Mouse (Mus musculus) adrenal gland, adult 8-10 months (tissue): ENCODE measurements around the gene Fam166b. TPM values are rescaled to one million over a fixed set of nuclear protein-coding genes. Genes with fewer than 3 reads are reported as not detected.

Experiments used
- DNase-seq: peaks from one replicate; pipeline ENCODE4 v3.0.0; 2022
- total RNA-seq, 4 experiments: library from RNA; stranded (reverse); gene quantifications; 2 replicates each; pipeline ENCODE4 v1.2.4; 2022

Gene Fam166b
- total RNA-seq, result not detected

DNA sequence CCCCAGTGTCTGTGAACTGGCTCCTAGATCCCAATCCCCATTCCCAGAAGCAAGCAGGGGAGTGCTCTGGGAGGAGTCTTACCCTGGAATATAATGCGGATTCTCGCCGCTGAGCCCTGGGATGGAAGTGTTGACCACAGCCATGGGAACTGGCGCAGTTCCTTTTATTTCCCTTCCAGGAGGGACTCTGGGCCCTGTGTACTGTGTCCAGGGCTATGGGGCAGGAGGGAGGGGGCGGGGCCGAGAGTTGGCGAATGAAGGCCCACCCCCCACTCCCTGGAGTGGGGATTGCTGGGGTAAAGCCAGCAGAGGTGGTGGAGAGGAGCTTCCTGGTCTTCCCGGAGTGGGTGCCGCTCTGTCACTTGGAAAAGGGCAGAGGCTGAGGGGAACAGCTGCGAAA, at the start of gene Fam166b:
TSS of gene Fam166b (minus strand) at position 189 of the 400 bp plus-strand sequence.
- DNase-seq, result no peak

DNA sequence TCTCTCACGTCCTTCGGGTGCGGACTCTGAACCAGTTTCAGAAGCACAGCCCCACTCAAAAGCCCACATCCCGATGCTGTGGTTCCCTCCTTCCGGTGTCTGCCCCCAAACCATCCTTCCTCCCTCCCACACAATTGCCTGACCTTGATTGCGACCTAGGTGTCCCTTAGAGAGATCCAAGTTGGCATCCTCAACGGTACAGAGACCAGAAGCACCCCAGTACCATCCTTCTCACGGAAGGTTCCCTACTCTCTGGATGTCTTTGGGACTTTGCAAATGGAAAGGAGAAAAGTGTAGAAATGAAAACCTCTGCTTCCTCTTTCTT, 49.6 kb upstream of the Fam166b start:
- no peak for DNase-seq

DNA sequence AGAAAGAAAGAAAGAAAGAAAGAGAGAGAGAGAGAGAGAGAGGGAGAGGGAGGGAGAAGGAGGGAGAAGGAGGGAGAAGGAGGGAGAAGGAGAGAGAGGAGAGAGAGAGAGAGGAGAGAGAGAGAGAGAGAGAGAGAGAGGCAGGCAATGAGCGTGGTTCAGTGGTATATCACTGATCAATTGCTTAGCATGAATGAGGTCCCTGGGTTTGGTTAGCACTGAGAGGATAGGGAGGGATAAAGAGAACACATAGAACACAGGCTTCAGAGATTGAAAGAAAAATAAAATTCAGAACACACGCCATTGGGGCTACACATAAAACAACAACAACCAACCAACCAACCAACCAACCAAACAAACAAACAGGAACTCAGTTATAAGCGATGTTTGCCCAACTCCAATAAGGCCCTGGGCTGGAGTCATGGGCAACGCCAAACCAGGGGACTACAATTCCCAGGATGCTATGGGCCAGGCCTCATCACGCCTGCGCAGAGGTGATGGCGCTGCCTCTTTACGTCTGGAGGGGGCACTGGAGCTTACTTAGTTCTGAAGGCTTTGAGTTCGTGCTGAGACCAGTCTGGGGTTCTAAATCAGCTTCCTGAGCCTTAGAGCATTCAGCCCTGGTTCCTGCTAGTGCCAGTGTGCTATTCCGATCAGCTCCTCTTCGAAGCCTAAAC, 49.1 kb upstream of the Fam166b start:
- peak; percentile 83 for DNase-seq

DNA sequence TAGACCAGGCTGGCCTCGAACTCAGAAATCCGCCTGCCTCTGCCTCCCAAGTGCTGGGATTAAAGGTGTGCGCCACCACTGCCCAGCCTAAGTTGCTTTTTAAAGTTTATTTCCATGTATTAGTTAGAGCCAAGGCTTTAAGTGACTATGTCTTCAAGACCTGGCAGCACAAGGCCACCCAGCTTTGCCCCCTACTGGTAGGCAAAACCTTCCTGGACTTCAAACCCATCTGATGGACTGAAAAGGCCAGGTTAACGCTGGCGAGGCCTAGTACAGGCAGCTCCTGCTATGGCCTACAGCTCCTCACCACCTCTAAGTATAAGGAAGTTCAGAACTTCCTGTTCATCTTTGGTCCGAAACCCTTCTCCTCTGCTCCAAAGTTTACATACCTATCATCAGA, 47.7 kb upstream of the Fam166b start:
- no peak for DNase-seq

DNA sequence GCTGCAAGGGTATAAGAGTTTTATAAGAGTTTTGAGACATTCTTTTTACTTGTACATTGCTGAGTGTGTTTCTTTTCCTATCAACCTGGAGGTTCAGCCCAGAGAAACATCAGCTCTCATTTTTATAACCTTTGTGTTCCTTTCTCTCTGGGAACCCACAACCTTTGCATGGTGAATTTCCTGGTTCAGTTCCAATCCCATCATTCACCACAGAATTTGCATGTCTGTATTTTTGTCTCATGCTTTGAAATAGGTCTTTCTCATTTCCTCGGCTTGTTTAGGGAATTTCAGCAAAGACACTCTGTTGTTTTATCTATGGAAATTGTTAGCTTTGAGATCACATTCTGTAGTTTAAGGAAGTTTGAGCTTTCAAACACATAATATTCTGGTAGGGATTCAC, 44.7 kb upstream of the Fam166b start:
- DNase-seq, result no peak

DNA sequence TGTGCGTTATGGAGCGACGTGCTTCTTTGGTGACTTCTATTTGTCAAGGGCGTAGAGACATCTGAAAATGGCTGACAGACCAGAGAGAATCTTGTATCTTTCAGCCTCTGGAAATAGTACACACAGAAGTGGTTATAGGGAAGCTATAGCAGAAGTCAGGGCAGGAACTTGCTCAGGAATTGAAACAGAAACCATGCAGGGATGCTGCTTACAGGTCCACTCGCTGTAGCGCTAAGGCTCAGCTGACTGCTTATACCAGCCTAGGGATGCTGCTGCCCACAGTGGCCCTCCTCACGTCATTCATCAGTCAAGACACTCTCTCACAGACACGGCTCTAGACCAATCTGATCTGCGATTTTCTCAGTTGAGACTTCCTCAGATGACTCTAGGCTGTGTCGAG, 41.4 kb upstream of the Fam166b start:
- DNase-seq, result no peak

DNA sequence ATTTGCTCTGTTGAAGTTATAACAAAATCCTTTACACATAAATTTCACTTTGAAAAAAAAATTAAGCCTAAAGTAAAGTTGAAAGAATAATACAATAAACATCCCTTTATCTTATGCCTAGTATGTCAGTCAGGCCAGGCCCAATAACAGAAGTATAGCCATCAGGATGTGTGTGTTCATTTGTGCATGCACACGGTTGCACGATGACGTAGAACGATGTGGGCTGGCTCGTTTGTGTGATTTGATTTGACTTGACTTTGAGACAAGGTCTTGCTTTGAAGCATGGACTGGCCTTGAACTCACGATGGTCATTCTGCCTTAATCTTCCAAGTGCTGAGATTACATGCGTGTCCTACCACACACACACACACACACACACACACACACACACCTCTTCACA, 37.9 kb upstream of the Fam166b start:
- no peak for DNase-seq

DNA sequence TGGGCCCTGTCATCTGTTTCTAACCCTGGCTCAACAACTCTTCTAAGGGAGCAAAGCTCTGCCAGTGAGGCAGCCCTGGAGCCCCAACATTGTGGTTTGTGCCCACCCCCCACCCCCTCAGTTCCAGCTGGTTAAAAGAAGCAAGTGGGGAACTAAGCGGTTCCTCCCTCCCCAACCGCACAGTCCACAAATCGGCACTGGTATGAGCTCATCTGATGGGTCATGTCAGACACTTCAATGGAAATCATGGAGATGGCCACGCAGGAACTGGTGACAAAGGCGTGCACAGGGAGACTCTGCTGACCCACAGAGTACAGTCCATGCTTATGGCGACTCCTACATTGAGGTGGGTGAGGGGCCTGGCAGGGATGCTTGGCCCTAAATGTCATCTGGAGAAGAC, 37.0 kb upstream of the Fam166b start:
- no peak for DNase-seq

DNA sequence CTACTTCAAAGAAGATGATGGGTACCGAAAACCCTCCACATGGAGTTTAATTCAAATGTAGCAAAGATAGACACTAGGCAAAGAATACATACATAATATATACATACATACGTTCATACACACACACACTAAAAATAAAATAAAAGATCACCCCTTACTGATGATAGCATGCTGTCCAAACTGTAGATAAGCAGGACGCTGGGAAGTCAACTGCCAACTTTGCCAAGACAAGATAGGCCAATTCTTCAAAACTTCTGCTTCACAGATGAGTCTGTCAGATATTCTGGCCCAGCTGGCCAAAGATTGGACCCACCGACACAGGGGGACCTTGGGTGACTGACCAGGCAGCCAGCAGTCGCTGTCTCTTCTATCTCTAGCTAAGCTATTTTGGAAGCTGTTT, 34.2 kb upstream of the Fam166b start:
- no peak for DNase-seq

DNA sequence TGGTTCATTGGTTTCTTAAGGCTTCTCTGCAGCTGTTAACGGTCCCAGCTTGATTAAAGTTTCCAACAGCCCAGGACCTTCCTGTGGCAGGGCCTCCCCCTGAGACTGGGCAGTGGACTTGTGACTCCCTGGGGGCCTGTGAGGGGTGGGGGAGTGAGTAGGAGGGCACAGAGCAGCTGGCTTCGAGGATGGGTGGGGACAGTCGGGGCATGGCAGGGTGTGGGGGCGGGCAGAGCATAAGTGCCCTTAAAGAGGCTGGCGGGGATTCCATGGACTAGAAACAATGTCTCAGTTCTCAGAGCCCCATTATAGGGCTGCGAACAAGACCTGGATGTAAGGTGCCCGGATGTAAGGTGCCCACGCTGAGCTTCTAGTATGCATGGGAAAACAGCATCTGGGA, 28.2 kb upstream of the Fam166b start:
- DNase-seq, result no peak

DNA sequence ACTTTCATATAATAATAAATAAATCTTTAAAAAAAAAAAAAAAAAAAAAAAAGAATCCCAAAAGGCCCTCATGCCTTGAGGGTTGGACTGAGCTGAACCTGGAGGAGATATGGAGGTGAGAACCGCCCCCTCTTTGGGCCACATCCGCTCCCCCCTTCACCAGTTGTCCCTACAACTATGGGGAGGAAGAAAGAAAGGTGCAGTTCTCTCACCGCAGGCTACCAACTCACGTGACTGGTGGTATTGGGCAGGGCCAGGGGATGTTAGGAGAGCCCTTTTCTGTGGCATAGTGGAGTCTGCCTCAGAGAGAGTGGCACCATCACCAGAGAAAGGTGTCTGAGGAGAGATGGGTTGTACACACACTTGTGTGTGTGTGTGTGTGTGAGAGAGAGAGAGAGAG, 27.5 kb upstream of the Fam166b start:
- no peak for DNase-seq

DNA sequence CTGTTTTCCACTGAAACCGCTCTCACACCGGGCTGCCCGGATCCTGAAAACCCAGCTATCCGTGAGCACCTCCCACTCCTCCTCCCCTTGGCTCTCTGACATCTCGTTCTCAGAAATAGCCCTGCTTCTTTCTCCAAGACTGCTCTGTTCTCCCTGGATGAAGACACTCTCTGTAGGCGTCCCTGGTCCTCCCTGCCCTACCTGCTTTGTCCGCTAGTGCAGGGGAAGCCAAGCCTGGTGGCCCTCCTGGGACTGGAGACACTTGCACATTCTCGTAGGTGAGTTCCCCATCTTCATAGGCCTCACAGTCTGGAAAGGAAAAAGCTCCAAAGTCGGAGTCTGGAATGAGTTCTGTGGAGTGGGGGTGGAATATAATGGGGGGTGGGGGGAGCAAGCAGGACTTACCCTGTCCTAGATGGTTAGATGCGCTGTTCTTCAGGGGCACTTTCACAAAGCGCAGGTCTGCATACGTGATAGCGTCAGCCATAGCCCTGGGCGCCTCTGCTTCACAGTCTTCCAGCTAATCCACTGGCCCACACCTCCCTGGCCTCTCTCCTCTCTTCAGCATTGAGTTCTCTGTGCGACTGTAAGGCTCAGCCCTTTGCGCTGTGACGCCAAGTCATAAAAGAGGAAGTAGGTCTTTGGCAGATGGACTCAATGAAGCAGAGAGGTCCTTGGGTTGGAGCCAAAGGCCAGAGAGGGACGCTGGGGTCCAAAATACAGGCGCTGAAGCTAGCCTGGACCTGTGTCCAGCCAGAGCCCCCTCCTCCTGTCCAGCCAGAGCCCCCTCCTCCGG, 25.3 kb upstream of the Fam166b start, which contains the start of gene Cd72:
TSS of gene Cd72 (minus strand) at position 588 of the 796 bp plus-strand sequence.
- no peak for DNase-seq

DNA sequence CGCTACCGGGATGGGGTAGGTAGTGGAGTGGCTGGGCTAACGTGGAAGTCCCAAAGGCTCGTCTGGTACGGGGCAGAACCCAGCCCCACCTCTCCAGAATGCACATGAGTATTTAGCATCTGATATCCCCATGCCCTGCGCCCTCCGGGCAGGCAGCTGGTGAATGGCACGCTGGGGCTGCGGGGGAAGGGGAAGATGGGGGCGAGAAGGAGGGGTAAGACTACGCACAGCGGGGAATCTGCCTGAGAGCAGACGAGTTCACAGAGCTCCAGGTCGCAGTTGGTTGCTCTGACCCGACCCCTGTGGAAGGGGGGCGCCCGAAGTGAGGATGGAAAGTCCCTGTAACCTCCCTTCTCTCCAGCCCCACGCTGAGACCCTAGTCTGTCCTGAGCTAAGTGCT, 24.5 kb upstream of the Fam166b start:
- DNase-seq, result no peak

DNA sequence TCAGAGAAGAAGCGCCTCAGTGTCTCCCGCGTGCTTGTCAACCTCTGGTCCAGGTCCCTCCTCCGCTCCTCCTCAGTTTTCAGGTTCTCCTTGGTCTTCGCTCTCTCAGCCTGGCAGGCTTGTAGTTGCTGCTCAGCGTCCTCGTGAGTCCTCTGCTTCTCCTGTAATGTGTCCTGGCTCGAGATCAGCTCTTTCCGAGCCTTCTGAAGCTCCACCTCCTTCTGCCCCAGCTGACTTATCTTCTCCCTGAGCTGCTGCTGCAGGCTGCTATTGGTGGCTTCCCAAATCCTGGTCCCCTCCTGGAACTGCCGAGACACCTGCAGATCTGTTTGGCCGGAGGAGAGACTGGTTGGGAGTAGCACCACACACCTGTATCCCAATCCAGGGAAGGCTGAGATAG, 23.4 kb upstream of the Fam166b start:
- DNase-seq, result no peak

DNA sequence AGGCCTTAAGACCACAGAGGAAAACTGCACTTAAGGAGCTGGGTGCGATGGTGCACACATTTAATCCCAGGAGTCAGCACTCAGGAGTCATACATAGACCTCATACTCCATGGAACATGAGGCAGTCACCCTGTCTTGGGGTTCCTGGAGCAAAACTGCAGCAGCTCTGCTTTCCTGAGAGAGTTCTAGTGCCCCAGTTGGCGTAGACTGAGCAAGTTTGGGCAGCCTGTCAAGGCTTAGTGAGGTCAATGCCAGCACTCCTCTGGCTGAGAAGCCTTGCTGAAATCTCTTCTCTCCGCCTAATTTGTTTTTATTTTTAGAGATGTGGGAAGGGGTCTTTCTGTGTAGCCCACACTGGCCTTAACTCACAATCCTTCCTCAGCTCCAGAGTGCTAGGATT, 19.6 kb upstream of the Fam166b start:
- DNase-seq, result no peak

DNA sequence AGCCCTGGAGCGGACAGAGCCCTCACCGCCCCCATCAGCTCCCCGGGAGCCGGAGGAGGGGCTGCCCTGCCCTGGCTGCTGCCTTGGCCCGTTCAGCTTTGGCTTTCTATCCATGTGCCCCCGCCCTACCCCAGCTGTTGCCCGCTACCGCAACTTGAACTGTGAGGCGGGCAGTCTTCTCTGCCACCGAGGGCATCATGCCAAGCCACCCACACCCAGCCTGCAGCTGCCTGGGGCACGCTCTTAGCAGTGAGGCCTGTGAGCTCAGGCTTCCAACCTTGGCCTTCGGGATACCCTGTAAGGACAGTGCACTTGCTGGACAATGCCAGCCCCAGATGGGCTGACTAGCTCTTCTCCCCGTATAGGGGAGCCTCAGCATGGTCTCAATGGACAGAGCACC, 18.3 kb upstream of the Fam166b start:
- DNase-seq, result no peak

DNA sequence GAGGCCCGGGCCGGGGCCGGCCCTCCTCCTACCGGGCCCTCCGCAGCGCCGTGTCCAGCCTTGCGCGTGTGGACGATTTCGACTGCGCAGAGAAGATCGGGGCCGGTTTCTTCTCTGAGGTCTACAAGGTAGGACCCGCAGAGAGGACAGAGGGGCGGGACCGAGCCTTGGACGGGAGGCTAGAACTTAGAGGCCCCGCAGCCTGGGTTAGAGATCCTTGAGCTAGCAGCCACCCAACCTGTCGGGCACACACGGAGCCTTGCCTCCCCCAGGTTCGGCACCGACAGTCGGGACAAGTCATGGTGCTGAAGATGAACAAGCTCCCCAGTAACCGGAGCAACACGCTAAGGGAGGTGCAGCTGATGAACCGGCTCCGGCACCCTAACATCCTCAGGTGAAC, 14.6 kb upstream of the Fam166b start:
- DNase-seq, result peak; percentile 34

DNA sequence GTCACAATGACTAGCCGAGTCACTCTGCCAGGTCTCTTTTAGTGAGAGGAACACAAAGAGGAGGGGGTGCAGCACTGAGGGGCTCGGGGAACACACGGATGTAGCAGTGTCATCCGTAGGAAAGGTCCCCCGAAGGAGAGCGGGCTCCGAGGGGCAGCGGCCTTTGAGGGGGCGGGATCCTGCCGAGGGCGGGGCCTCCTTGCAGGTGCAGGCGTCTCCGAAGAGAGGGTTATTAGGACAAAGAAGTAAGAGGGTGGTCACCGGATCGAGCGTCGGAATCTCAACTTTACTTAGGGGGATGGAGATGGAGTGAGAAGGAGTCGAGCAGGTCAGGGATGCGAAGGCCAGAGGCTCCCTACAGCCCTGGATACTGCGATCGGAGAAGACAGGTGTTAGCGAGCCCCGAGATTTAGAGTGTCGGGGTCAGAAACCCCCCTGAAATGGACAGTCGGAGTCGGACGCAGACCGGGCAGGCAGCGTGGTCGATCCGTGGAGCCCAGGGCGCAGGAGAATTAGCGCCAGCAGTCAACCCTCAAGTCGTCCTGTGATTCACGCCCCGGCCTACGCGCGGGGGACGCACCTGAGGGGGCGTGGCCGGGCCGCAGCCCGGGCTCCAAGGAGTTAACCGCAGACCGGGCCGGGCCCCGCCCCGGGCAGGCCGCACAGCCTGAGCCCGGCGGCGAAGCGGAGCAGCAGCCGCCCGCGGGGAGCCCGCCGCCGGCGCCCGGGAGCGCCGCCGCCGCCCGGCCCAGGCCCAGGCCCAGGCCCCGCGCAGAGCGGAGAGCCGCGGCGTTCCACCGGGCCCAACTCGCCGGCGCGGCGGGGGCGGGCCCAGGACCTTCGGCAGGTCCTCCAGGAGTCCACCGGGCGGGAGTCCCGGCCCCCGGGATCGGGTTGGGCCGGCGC, 13.8 kb upstream of the Fam166b start:
- peak; percentile 61 for DNase-seq

DNA sequence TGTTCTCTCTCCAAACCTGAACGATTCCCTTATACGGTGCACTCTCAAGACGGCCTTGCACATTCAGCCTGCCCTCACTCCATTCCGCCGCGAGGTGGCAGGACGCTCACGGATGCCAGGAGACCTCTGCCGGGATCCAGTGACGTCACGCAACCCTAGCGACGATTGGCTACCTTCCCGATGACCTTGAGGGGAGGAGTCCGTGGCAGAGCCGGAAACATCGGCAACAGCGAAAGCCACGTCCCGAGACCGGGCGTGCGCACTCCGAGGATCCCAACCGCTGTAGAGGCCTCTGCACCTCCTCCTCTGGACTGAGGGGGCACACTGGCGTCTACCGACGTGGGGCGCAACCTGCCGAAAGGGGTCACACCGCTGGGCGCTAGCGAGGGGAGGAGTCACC, 13.1 kb upstream of the Fam166b start:
- peak; percentile 99 for DNase-seq

DNA sequence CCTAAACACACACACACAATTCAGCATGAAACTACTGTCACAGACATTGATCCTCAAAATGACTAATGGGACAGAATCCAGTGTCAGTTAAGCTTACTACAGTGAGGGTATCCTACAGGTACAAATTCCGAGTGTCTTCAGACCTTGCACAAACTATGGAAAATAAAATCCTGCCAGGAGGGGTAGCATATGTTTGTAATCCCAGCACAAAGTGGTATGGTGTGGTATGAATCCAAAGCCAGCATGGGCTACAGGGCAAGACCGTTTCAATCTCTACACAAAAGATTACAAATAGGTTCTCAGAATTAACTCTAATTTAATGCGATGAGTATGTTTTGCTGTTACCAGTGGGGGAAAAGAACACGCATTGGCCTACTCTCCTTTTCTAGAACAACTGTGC, 12.7 kb upstream of the Fam166b start, which contains the start of gene Tesk1:
TSS of gene Tesk1 (plus strand) at position 301 of the 400 bp plus-strand sequence.
- DNase-seq, result no peak

DNA sequence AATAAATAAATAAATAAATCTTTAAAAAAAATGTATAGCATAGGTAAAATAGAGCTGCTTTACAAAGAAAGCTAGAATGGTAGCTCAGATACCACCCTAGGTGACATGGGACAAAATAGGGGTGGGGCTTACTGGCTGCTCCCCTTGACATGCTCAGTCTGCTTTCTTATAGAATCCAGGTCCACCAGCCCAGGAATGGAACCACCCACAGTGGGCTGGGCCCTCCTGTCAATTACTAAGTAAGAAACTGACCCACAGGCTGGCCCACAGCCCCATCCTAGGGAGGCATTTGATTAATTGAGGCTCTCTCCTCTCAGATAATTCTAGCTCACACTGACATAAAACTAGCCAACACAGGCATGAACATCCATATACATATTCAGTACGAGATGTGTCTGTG, 3.9 kb upstream of the Fam166b start:
- DNase-seq, result no peak

DNA sequence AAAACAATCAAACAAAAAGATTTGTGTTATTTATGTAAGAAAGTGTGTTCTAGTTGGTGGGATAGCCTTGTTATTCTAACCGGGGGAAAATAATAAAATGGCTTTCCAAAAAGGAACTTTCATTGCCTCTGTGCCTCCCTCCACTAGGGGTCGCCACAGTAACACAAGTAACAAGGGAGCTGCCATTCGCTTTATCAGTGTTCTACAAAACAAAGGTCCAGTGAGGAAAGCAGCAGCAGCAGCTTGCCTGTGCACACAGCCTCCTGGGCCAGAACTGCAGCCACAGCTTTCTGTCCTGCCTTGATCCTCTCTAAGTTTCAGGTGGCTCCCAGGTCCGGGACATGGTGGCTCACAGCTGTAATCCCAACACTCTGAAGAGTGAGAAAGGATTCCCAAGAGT, 2.8 kb upstream of the Fam166b start:
- peak; percentile 67 for DNase-seq

DNA sequence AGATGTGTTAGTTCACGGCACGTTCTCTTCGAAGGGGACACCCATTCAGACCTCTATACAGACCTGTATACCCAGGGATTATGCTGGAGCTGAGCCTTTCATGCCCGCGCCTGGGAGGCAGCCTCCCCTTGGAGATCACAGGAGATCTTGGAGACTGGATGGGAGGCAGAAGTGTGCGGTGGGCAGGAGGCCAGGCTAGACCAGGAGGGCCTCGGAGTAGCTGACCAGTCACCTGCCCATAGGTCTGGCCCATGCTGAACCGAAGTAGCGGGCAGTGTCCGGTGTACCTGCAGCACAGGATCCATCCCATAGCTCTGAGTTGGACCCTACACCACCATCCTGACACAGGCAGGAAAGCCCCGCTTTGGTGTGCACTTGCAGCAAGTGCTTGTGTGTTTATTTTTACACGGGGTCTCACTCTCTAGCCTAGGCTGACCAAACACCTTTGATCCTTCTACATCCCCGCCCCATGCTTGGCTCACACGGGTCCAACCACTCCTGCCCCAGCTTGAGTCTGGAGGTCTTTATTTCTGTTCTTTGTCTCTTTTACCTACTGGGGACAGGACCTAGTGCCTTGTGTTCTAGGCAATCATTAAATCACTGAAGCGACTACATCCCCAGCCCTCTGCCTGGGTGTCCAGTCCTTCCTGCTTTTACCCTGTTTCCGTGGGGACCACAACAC, 613 bp downstream of the Fam166b start:
- no peak for DNase-seq
